Mouse (Mus musculus): ENCODE data around the gene Rtn1. TPM values are rescaled to one million over a fixed set of nuclear protein-coding genes. Genes with fewer than 3 reads are reported as not detected.

Rtn1 gene
- polyA plus RNA-seq, 1 experiment from 2014 or later, result 6.6 TPM

GRCm38 (mm10) chr12:72407146-72407545 is 1.7 kb downstream of the Rtn1 start:
- Histone ChIP-seq H3K9me3 (replicated peaks; ENCODE audit: low read length) (no peaks in the 10 kb centered on the region), H3K4me2 (ENCODE audit: low read length) (peak overlapping the region; percentile 94; the same call in 1 of the 2 replicates), H3K36me3 (ENCODE audit: insufficient read depth, low read length) (no peaks in the 10 kb centered on the region), H3K27ac (no peak overlapping the region), H3K9ac (ENCODE audit: low read depth, low read length) (no peak overlapping the region), H3K27me3 (ENCODE audit: insufficient read depth, low read length) (peaks cover 22% of the 10 kb centered on the region), H3K4me1 (replicated peaks; ENCODE audit: insufficient read depth, low read length) (0 out of 2 replicates have a peak, but pooled peaks cover 6% of the 10 kb centered on the region), H3K4me3 (replicated peaks; ENCODE audit: low read depth, low read length) (no peak overlapping the region)
- no peak for ATAC-seq (replicated peaks; ENCODE audit: low FRiP score, low read depth)
- WGBS, result 10% methylated on average over 11 of the region's 11 CpGs
- DNase-seq (ENCODE audit: low spot score), result no peak
- no peak for TF ChIP-seq CTCF (IDR thresholded peaks at IDR 0.05; ENCODE audit: low read depth)

GRCm38 (mm10) chr12:72405031-72405430 is 3.8 kb downstream of the Rtn1 start:
- TF ChIP-seq CTCF (IDR thresholded peaks at IDR 0.05; ENCODE audit: low read depth), result no peak
- DNase-seq (ENCODE audit: low spot score), result no peak

DNA sequence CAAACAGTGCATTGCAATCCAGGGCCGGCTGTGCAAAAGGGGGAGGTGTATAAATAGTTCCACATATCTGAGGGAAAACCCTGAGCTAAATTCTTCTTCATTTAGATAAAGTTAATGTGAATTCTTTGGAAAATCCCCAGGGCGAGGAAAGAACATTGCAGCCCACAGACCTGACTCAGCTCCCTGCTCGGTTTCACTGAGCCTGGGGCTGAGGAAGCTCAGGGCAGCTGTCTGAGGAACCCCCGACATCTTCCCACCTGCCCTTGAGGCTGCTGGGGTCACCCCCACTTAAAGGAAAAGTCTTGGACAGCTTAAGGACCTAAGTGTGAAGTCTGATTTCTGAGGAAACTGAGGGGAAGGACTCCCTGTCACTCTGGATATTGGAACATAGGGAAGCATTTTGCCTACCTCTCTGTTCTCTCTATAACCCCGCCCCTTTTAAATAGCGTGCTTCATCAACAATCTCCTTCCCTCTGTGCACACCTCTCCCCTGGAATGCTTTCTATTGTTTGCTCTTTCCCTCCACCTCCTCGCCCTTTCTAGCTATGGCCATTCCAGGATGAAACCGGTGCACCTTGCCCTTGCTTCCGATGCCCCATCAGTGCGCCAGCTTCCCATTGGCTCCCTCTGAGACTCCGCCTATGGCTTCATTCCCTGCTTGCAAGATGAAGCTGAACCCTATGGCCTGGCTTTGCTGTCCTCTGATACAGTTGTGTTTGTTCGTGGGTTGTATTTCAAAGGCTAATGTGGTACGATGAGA is 15.6 kb downstream of the Rtn1 start:
- 56% methylated on average over 13 of the region's 13 CpGs for WGBS
- Histone ChIP-seq H3K27me3 (ENCODE audit: insufficient read depth, low read length) (no peaks in the 10 kb centered on the region; the same call in 1 of the 2 replicates), H3K27ac (no peak overlapping the region), H3K4me1 (replicated peaks; ENCODE audit: insufficient read depth, low read length) (no peaks in the 10 kb centered on the region), H3K4me3 (replicated peaks; ENCODE audit: low read depth, low read length) (no peak overlapping the region), H3K36me3 (ENCODE audit: insufficient read depth, low read length) (no peaks in the 10 kb centered on the region), H3K9me3 (replicated peaks; ENCODE audit: low read length) (no peaks in the 10 kb centered on the region), H3K4me2 (ENCODE audit: low read length) (no peak overlapping the region), H3K9ac (ENCODE audit: low read depth, low read length) (no peak overlapping the region)
- no peak for ATAC-seq (replicated peaks; ENCODE audit: low FRiP score, low read depth)
- TF ChIP-seq CTCF (IDR thresholded peaks at IDR 0.05; ENCODE audit: low read depth), result no peak
- DNase-seq (ENCODE audit: low spot score), result peak; percentile 2

More at GRCm38 (mm10) chr12:72405031-72405430, 3.8 kb downstream of the Rtn1 start:
- 71% methylated on average over 5 of the region's 5 CpGs for whole genome bisulfite sequencing
- Histone ChIP-seq H3K27ac (no peak overlapping the region), H3K4me1 (replicated peaks; ENCODE audit: insufficient read depth, low read length) (0 out of 2 replicates have a peak, but pooled peaks cover 6% of the 10 kb centered on the region), H3K9ac (ENCODE audit: low read depth, low read length) (no peak overlapping the region), H3K4me3 (replicated peaks; ENCODE audit: low read depth, low read length) (no peak overlapping the region), H3K4me2 (ENCODE audit: low read length) (no peak overlapping the region), H3K27me3 (ENCODE audit: insufficient read depth, low read length) (peaks cover 22% of the 10 kb centered on the region), H3K36me3 (ENCODE audit: insufficient read depth, low read length) (no peaks in the 10 kb centered on the region), H3K9me3 (replicated peaks; ENCODE audit: low read length) (no peaks in the 10 kb centered on the region)
- ATAC-seq (replicated peaks; ENCODE audit: low FRiP score, low read depth), result no peak

DNA sequence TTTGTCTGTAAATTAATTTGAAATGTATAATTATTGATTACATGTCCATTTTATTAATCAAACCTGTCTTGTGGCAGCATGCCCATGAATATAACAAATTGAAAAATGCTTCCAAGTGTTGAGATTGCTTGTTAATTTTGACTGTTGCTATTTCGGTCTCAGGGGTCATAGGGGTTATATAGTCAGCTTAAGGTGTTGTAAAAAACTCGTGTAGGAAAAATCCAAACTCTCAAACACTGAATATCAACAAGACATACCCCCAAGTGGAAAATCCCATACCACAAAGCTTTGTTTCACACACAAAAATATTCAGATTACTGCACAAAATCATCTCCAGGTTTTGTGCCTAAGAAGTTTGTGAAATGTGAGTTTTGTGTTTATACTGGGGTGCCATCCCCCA is 18.5 kb downstream of the Rtn1 start:
- WGBS, result 48% methylated on average over 2 of the region's 2 CpGs
- H3K27me3 ChIP-seq (ENCODE audit: insufficient read depth, low read length), result no peaks in the 10 kb centered on the region; the same call in 1 of the 2 replicates
- ATAC-seq (replicated peaks; ENCODE audit: low FRiP score, low read depth), result no peak

GRCm38 (mm10) chr12:72389377-72390103 is 19.3 kb downstream of the Rtn1 start:
- Histone ChIP-seq H3K9me3 (replicated peaks; ENCODE audit: low read length) (no peaks in the 10 kb centered on the region), H3K4me1 (replicated peaks; ENCODE audit: insufficient read depth, low read length) (no peaks in the 10 kb centered on the region), H3K4me3 (replicated peaks; ENCODE audit: low read depth, low read length) (no peak overlapping the region), H3K36me3 (ENCODE audit: insufficient read depth, low read length) (no peaks in the 10 kb centered on the region), H3K27ac (no peak overlapping the region), H3K9ac (ENCODE audit: low read depth, low read length) (no peak overlapping the region), H3K4me2 (ENCODE audit: low read length) (no peak overlapping the region), H3K27me3 (ENCODE audit: insufficient read depth, low read length) (no peaks in the 10 kb centered on the region; the same call in 1 of the 2 replicates)
- ATAC-seq (replicated peaks; ENCODE audit: low FRiP score, low read depth) (no peak), DNase-seq (ENCODE audit: low spot score) (no peak)
- no peak for TF ChIP-seq CTCF (IDR thresholded peaks at IDR 0.05; ENCODE audit: low read depth)
- 84% methylated on average over 14 of the region's 14 CpGs for WGBS

More for the DNA sequence above, 18.5 kb downstream of the Rtn1 start:
- no peak for DNase-seq (ENCODE audit: low spot score)
- H3K27ac ChIP-seq, result no peak overlapping the region
- no peak for TF ChIP-seq CTCF (IDR thresholded peaks at IDR 0.05; ENCODE audit: low read depth)
- no peaks in the 10 kb centered on the region for H3K36me3 ChIP-seq (ENCODE audit: insufficient read depth, low read length)
- no peaks in the 10 kb centered on the region for H3K9me3 ChIP-seq (replicated peaks; ENCODE audit: low read length)
- H3K4me1 ChIP-seq (replicated peaks; ENCODE audit: insufficient read depth, low read length), result no peaks in the 10 kb centered on the region
- H3K9ac ChIP-seq (ENCODE audit: low read depth, low read length), result no peak overlapping the region
- H3K4me3 ChIP-seq (replicated peaks; ENCODE audit: low read depth, low read length), result no peak overlapping the region
- H3K4me2 ChIP-seq (ENCODE audit: low read length), result no peak overlapping the region

DNA sequence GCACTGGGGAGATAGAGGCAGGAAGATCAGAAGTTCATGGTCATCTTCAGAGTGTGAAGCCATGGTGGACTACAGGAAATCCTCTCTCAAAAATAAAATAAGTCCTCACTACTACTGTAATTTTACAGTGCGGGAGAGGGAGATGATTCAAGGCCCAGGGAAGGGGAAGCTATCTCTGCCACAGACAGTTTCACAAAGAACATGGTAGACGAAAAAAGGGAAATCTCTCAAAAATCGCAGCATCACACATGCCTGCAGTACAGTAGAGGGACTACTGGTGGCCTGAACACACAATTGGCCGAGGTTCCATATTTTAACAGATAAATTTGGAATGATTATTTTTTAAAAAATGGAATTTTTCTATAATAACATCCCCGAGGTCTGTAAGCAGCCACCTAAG is 20.0 kb downstream of the Rtn1 start:
- WGBS, result 89% methylated on average over 5 of the region's 5 CpGs
- Histone ChIP-seq H3K27ac (no peak overlapping the region), H3K4me1 (replicated peaks; ENCODE audit: insufficient read depth, low read length) (no peaks in the 10 kb centered on the region), H3K27me3 (ENCODE audit: insufficient read depth, low read length) (no peaks in the 10 kb centered on the region; the same call in 1 of the 2 replicates), H3K9me3 (replicated peaks; ENCODE audit: low read length) (no peaks in the 10 kb centered on the region), H3K9ac (ENCODE audit: low read depth, low read length) (no peak overlapping the region), H3K4me3 (replicated peaks; ENCODE audit: low read depth, low read length) (no peak overlapping the region), H3K36me3 (ENCODE audit: insufficient read depth, low read length) (no peaks in the 10 kb centered on the region), H3K4me2 (ENCODE audit: low read length) (no peak overlapping the region)
- ATAC-seq (replicated peaks; ENCODE audit: low FRiP score, low read depth), result no peak
- no peak for DNase-seq (ENCODE audit: low spot score)
- no peak for TF ChIP-seq CTCF (IDR thresholded peaks at IDR 0.05; ENCODE audit: low read depth)
